Mouse (Mus musculus): ENCODE measurements around the gene Tns1. TPM values are rescaled to one million over a fixed set of nuclear protein-coding genes. Genes with fewer than 3 reads are reported as not detected.
A peak's percentile ranks its signal among the peaks of the same experiment; 100 is the strongest.

The Tns1 gene
- polyA plus RNA-seq, 1 experiment from 2014 or later: 15.3 TPM

GRCm38 (mm10) chr1:74022536-74022935, 101.7 kb downstream of the Tns1 start:
- DNase-seq (ENCODE audit: low spot score): no peak
- Histone ChIP-seq H3K4me1 (replicated peaks) (peaks cover 36% of the 10 kb centered on the region), H3K27me3 (ENCODE audit: insufficient read depth, poor library complexity, severe bottlenecking) (no peaks in the 10 kb centered on the region), H3K27ac (no peak overlapping the region), H3K4me3 (no peak overlapping the region), H3K36me3 (no peaks in the 10 kb centered on the region), H3K9me3 (no peaks in the 10 kb centered on the region)
- 79% methylated on average over 5 of the region's 5 CpGs for WGBS

- 69% methylated on average over 6 of the region's 6 CpGs for WGBS
- no peak for DNase-seq (ENCODE audit: low spot score)
- Histone ChIP-seq H3K36me3 (no peaks in the 10 kb centered on the region), H3K27me3 (ENCODE audit: insufficient read depth, poor library complexity, severe bottlenecking) (no peaks in the 10 kb centered on the region), H3K4me1 (replicated peaks) (peaks cover 21% of the 10 kb centered on the region), H3K4me3 (no peak overlapping the region), H3K27ac (no peak overlapping the region), H3K9me3 (no peaks in the 10 kb centered on the region)
Observed at GRCm38 (mm10) chr1:74020235-74020634, 104.0 kb downstream of the Tns1 start.

- Histone ChIP-seq H3K27me3 (ENCODE audit: insufficient read depth, poor library complexity, severe bottlenecking) (no peaks in the 10 kb centered on the region), H3K9me3 (no peaks in the 10 kb centered on the region), H3K4me3 (no peak overlapping the region), H3K36me3 (no peaks in the 10 kb centered on the region), H3K4me1 (replicated peaks) (peaks cover 11% of the 10 kb centered on the region; the same call in 1 of the 2 replicates), H3K27ac (no peak overlapping the region; the same call in 1 of the 2 replicates)
- WGBS: 85% methylated on average over 9 of the region's 9 CpGs
- DNase-seq (ENCODE audit: low spot score): no peak
Observed at GRCm38 (mm10) chr1:74017399-74018172, 106.7 kb downstream of the Tns1 start.

GRCm38 (mm10) chr1:74016618-74017017, 107.6 kb downstream of the Tns1 start:
- H3K9me3 ChIP-seq: no peaks in the 10 kb centered on the region
- no peak overlapping the region for H3K27ac ChIP-seq
- no peaks in the 10 kb centered on the region for H3K27me3 ChIP-seq (ENCODE audit: insufficient read depth, poor library complexity, severe bottlenecking)
- DNase-seq (ENCODE audit: low spot score): no peak
- H3K4me3 ChIP-seq: no peak overlapping the region
- H3K4me1 ChIP-seq (replicated peaks): peaks cover 11% of the 10 kb centered on the region; the same call in 1 of the 2 replicates
- no peaks in the 10 kb centered on the region for H3K36me3 ChIP-seq
- 83% methylated on average over 5 of the region's 5 CpGs for WGBS

- no peak overlapping the region for H3K4me3 ChIP-seq
- DNase-seq (ENCODE audit: low spot score): no peak
- peaks cover 3% of the 10 kb centered on the region; the same call in 1 of the 2 replicates for H3K9me3 ChIP-seq
- no peaks in the 10 kb centered on the region for H3K27me3 ChIP-seq (ENCODE audit: insufficient read depth, poor library complexity, severe bottlenecking)
- peaks cover 11% of the 10 kb centered on the region; the same call in 1 of the 2 replicates for H3K4me1 ChIP-seq (replicated peaks)
- no peak overlapping the region for H3K27ac ChIP-seq
- 72% methylated on average over 8 of the region's 8 CpGs for WGBS
- no peaks in the 10 kb centered on the region for H3K36me3 ChIP-seq
Observed at GRCm38 (mm10) chr1:74015513-74016234, 108.6 kb downstream of the Tns1 start.

- Histone ChIP-seq H3K9me3 (peaks cover 6% of the 10 kb centered on the region; the same call in 1 of the 2 replicates), H3K4me3 (no peak overlapping the region), H3K4me1 (replicated peaks) (peaks cover 13% of the 10 kb centered on the region; the same call in 1 of the 2 replicates), H3K36me3 (no peaks in the 10 kb centered on the region), H3K27me3 (ENCODE audit: insufficient read depth, poor library complexity, severe bottlenecking) (no peaks in the 10 kb centered on the region), H3K27ac (no peak overlapping the region)
- no peak for DNase-seq (ENCODE audit: low spot score)
- WGBS: 69% methylated on average over 9 of the region's 14 CpGs
Observed at GRCm38 (mm10) chr1:74014538-74015327, 109.5 kb downstream of the Tns1 start.

- Histone ChIP-seq H3K4me3 (no peak overlapping the region), H3K27ac (no peak overlapping the region), H3K36me3 (no peaks in the 10 kb centered on the region), H3K4me1 (replicated peaks) (peaks cover 25% of the 10 kb centered on the region), H3K9me3 (peaks cover 6% of the 10 kb centered on the region; the same call in 1 of the 2 replicates), H3K27me3 (ENCODE audit: insufficient read depth, poor library complexity, severe bottlenecking) (no peaks in the 10 kb centered on the region)
- no peak for DNase-seq (ENCODE audit: low spot score)
- WGBS: 91% methylated on average over 14 of the region's 14 CpGs
Observed at GRCm38 (mm10) chr1:74013296-74014031, 110.8 kb downstream of the Tns1 start.

- no peak overlapping the region for H3K27ac ChIP-seq
- peaks cover 33% of the 10 kb centered on the region for H3K4me1 ChIP-seq (replicated peaks)
- H3K36me3 ChIP-seq: no peaks in the 10 kb centered on the region
- no peak overlapping the region for H3K4me3 ChIP-seq
- peaks cover 6% of the 10 kb centered on the region; the same call in 1 of the 2 replicates for H3K9me3 ChIP-seq
- DNase-seq (ENCODE audit: low spot score): no peak
- 86% methylated on average over 10 of the region's 10 CpGs for WGBS
- H3K27me3 ChIP-seq (ENCODE audit: insufficient read depth, poor library complexity, severe bottlenecking): no peaks in the 10 kb centered on the region
Observed at GRCm38 (mm10) chr1:74012706-74013105, 111.5 kb downstream of the Tns1 start.

- 85% methylated on average over 3 of the region's 3 CpGs for WGBS
- Histone ChIP-seq H3K27ac (no peak overlapping the region), H3K27me3 (ENCODE audit: insufficient read depth, poor library complexity, severe bottlenecking) (no peaks in the 10 kb centered on the region), H3K9me3 (peaks cover 6% of the 10 kb centered on the region; the same call in 1 of the 2 replicates), H3K4me3 (no peak overlapping the region), H3K4me1 (replicated peaks) (peaks cover 26% of the 10 kb centered on the region), H3K36me3 (no peaks in the 10 kb centered on the region)
- DNase-seq (ENCODE audit: low spot score): no peak
Observed at GRCm38 (mm10) chr1:74009495-74009894, 114.8 kb downstream of the Tns1 start.

- Histone ChIP-seq H3K4me3 (no peak overlapping the region), H3K9me3 (peaks cover 6% of the 10 kb centered on the region; the same call in 1 of the 2 replicates), H3K27me3 (ENCODE audit: insufficient read depth, poor library complexity, severe bottlenecking) (no peaks in the 10 kb centered on the region), H3K4me1 (replicated peaks) (peaks cover 26% of the 10 kb centered on the region), H3K36me3 (no peaks in the 10 kb centered on the region), H3K27ac (no peak overlapping the region)
- 91% methylated on average over 3 of the region's 3 CpGs for WGBS
- DNase-seq (ENCODE audit: low spot score): no peak
Observed at GRCm38 (mm10) chr1:74008966-74009365, 115.3 kb downstream of the Tns1 start.

- Histone ChIP-seq H3K9me3 (peaks cover 6% of the 10 kb centered on the region; the same call in 1 of the 2 replicates), H3K27ac (0 out of 2 replicates have a peak overlapping the region, but pooled peaks have one; percentile 35), H3K27me3 (ENCODE audit: insufficient read depth, poor library complexity, severe bottlenecking) (no peaks in the 10 kb centered on the region), H3K4me1 (replicated peaks) (peaks cover 26% of the 10 kb centered on the region), H3K4me3 (no peak overlapping the region), H3K36me3 (no peaks in the 10 kb centered on the region)
- DNase-seq (ENCODE audit: low spot score): no peak
- 72% methylated on average over 5 of the region's 5 CpGs for WGBS
Observed at GRCm38 (mm10) chr1:74008498-74008897, 115.8 kb downstream of the Tns1 start.
